Mouse (Mus musculus) MEL (cell line): ENCODE results near the gene Prlhr. TPM values are rescaled to one million over a fixed set of nuclear protein-coding genes. Genes with fewer than 3 reads are reported as not detected.

Experiments
- DNase-seq: peaks from one replicate; pipeline ENCODE4 v3.0.0; 2011; ENCODE audit warnings: low read depth, low spot score
- H3K27ac ChIP-seq: 2 replicates; pipeline ENCODE4 v1.5.1; 2012; ENCODE audit warnings: low read depth, mild to moderate bottlenecking, control low read depth, low read length, moderate library complexity; ENCODE audit not compliant: control insufficient read depth
- H3K27me3 ChIP-seq, 2 experiments: fragments of 150-350 bp in 1 of 2; sonication (generic) in 1 of 2; 2 replicates each; pipeline ENCODE4 v1.6.1; 2012; ENCODE audit warnings: low read length in 2 of 2, mild to moderate bottlenecking in 2 of 2, improper control_type of control experiment in 1 of 2, moderate library complexity in 1 of 2; ENCODE audit not compliant: insufficient read depth in 2 of 2, control insufficient read depth in 1 of 2
- H3K36me3 ChIP-seq, 2 experiments: 2 replicates each; pipeline ENCODE4 v1.6.1; 2012 to 2014; ENCODE audit warnings: low read length in 2 of 2, improper control_type of control experiment in 1 of 2, inconsistent platforms in 1 of 2, mild to moderate bottlenecking in 1 of 2; ENCODE audit not compliant: insufficient read depth in 2 of 2, control insufficient read depth in 1 of 2
- H3K4me1 ChIP-seq, 2 experiments: fragments of 150-350 bp in 1 of 2; sonication (generic) in 1 of 2; 2 replicates each; pipeline ENCODE4 v1.6.1; 2012; ENCODE audit warnings: low read length in 2 of 2, improper control_type of control experiment in 1 of 2, mild to moderate bottlenecking in 1 of 2; ENCODE audit not compliant: insufficient read depth in 2 of 2, control insufficient read depth in 1 of 2
- H3K4me3 ChIP-seq, 2 experiments: fragments of 150-350 bp in 1 of 2; sonication (generic) in 1 of 2; 2 replicates each; pipeline ENCODE4 v1.5.1; 2012; ENCODE audit warnings: low read depth in 2 of 2, low read length in 2 of 2, mild to moderate bottlenecking in 2 of 2, moderate library complexity in 2 of 2, control low read depth in 1 of 2, improper control_type of control experiment in 1 of 2; ENCODE audit not compliant: control insufficient read depth in 1 of 2, insufficient read depth in 1 of 2
- H3K79me2 ChIP-seq: 2 replicates; pipeline ENCODE4 v1.6.1; 2012; ENCODE audit warnings: mild to moderate bottlenecking, low read length, moderate library complexity; ENCODE audit not compliant: control insufficient read depth, poor library complexity, insufficient read depth
- H3K9ac ChIP-seq: 2 replicates; pipeline ENCODE4 v1.6.1; 2012; ENCODE audit warnings: low read depth, mild to moderate bottlenecking, control low read depth, low read length, moderate library complexity; ENCODE audit not compliant: control insufficient read depth, poor library complexity, severe bottlenecking
- H3K9me3 ChIP-seq: fragments of 150-350 bp; sonication (generic); replicated peaks from 2 replicates; pipeline ENCODE4 v1.6.1; 2012; ENCODE audit warnings: mild to moderate bottlenecking, low read length, improper control_type of control experiment, moderate library complexity; ENCODE audit not compliant: insufficient read depth
- CTCF ChIP-seq, 3 experiments: IDR thresholded peaks in 2 of 3; conservative IDR thresholded peaks in 1 of 3; 2 replicates each; pipeline ENCODE4 v1.5.1; 2011 to 2012; ENCODE audit warnings: low read length in 3 of 3, low read depth in 2 of 3, mild to moderate bottlenecking in 2 of 3, improper control_type of control experiment in 1 of 3, inconsistent platforms in 1 of 3, mixed read lengths in 1 of 3, moderate library complexity in 1 of 3; ENCODE audit not compliant: control insufficient read depth in 1 of 3, insufficient read depth in 1 of 3, poor library complexity in 1 of 3, severe bottlenecking in 1 of 3
- NRF1 ChIP-seq: IDR thresholded peaks from 2 replicates; pipeline ENCODE4 v1.6.1; 2014; ENCODE audit warnings: low read depth, mild to moderate bottlenecking, inconsistent platforms, low read length, improper control_type of control experiment, moderate library complexity; ENCODE audit not compliant: poor library complexity, insufficient read depth, severe bottlenecking
- POLR2AphosphoS5 ChIP-seq: IDR thresholded peaks from 2 replicates; pipeline ENCODE4 v1.6.1; 2012; ENCODE audit warnings: low read depth, borderline replicate concordance, mild to moderate bottlenecking, inconsistent platforms, low read length, moderate library complexity, mixed read lengths
- RAD21 ChIP-seq: IDR thresholded peaks from 2 replicates; pipeline ENCODE4 v1.6.1; 2011; ENCODE audit warnings: mild to moderate bottlenecking, low read depth, low read length, improper control_type of control experiment
- SMC3 ChIP-seq: IDR thresholded peaks from 2 replicates; pipeline ENCODE4 v1.6.1; 2011; ENCODE audit warnings: low read depth, low read length, improper control_type of control experiment
- UBTF ChIP-seq: IDR thresholded peaks from 2 replicates; pipeline ENCODE4 v1.6.1; 2012; ENCODE audit warnings: low read depth, mild to moderate bottlenecking, inconsistent platforms, low read length, improper control_type of control experiment, moderate library complexity, borderline replicate concordance; ENCODE audit not compliant: insufficient read depth
- USF1 ChIP-seq: IDR thresholded peaks from 2 replicates; pipeline ENCODE4 v1.6.1; 2014; ENCODE audit warnings: low read depth, mild to moderate bottlenecking, inconsistent platforms, low read length, improper control_type of control experiment, moderate library complexity
- ZC3H11A ChIP-seq: IDR thresholded peaks from 2 replicates; pipeline ENCODE4 v1.6.1; 2012; ENCODE audit warnings: low read depth, mild to moderate bottlenecking, inconsistent platforms, low read length, improper control_type of control experiment
- ZNF384 ChIP-seq: IDR thresholded peaks from 2 replicates; pipeline ENCODE4 v1.6.1; 2012; ENCODE audit warnings: low read depth, mild to moderate bottlenecking, inconsistent platforms, low read length, improper control_type of control experiment
- polyA plus RNA-seq, 2 experiments: library from polyadenylated mRNA; stranded (reverse) in 1 of 2; unstranded in 1 of 2; fragments of >175 nt in 1 of 2; fragments of >200 nt in 1 of 2; gene quantifications; 2 replicates each; pipeline versions ENCODE4 v1.2.1 to v1.2.4; 2012; ENCODE audit warnings: low replicate concordance in 2 of 2, low read depth in 1 of 2; ENCODE audit not compliant: insufficient read length in 2 of 2, insufficient read depth in 1 of 2, missing spikeins in 1 of 2
- total RNA-seq: library from RNA; depleted of rRNA; stranded (reverse); fragments of 300-350 nt; gene quantifications from 2 replicates; pipeline ENCODE4 v1.2.3, GENCODE M21; 2012; rRNA removed

The Prlhr gene
- total and polyA plus RNA-seq, 3 experiments = not detected

- H3K27ac ChIP-seq = no peak overlapping the region
- no peak overlapping the region for H3K4me3 ChIP-seq
- no peaks in the 10 kb centered on the region for H3K27me3 ChIP-seq
- no peaks in the 10 kb centered on the region for H3K36me3 ChIP-seq
- H3K9me3 ChIP-seq = no peaks in the 10 kb centered on the region
- TF ChIP-seq UBTF (no peak), ZC3H11A (no peak), ZNF384 (no peak), NRF1 (no peak)
- H3K9ac ChIP-seq = no peak overlapping the region
- H3K79me2 ChIP-seq = no peaks in the 10 kb centered on the region
- no peak for DNase-seq
- H3K4me1 ChIP-seq = no peaks in the 10 kb centered on the region
These were observed 35.6 kb downstream of the Prlhr start for GRCm38 (mm10) chr19:60432347-60433129.

GRCm38 (mm10) chr19:60417611-60418010, 50.5 kb downstream of the Prlhr start:
- no peak for TF ChIP-seq POLR2AphosphoS5
- no peak for TF ChIP-seq ZNF384
- no peak for TF ChIP-seq USF1
- peak; percentile 17 for TF ChIP-seq RAD21
- peak in 2 of 3 experiments; percentile 45 to 51; a peak in 5 of 6 replicates for TF ChIP-seq CTCF (IDR thresholded peaks at IDR 0.05 in 2 of 3, conservative IDR thresholded peaks at IDR 0.05 in 1 of 3; ENCODE audit: control insufficient read depth in 1 of 3, insufficient read depth in 1 of 3, low read depth in 2 of 3, low read length in 3 of 3, poor library complexity in 1 of 3, severe bottlenecking in 1 of 3)
- TF ChIP-seq SMC3 = peak; percentile 55
- H3K79me2 ChIP-seq = no peaks in the 10 kb centered on the region
- no peak overlapping the region for H3K4me3 ChIP-seq
- no peaks in the 10 kb centered on the region for H3K4me1 ChIP-seq
- no peaks in the 10 kb centered on the region for H3K36me3 ChIP-seq
- DNase-seq = peak; percentile 32
- H3K27me3 ChIP-seq = no peaks in the 10 kb centered on the region
- no peak overlapping the region for H3K9ac ChIP-seq
- no peak overlapping the region for H3K27ac ChIP-seq
- no peaks in the 10 kb centered on the region for H3K9me3 ChIP-seq

Other genes with a start within 250 kb of the Prlhr start
- 46.1 and 51.2 TPM in 2 replicates for gene Fam204a, start 241.6 kb downstream of the Prlhr start, total RNA-seq
- 10 to 100 TPM in 1 of 2 experiments, not detected in 1; 54.0 TPM for gene Fam204a, start 241.6 kb downstream of the Prlhr start, polyA plus RNA-seq
- 48.6 and 52.3 TPM in 2 replicates for gene Cacul1, start 112.7 kb upstream of the Prlhr start, total RNA-seq
- gene Cacul1, start 112.7 kb upstream of the Prlhr start, polyA plus RNA-seq = 100 to 1,000 TPM in 1 of 2 experiments, 10 to 100 TPM in 1; 53.5 to 113 TPM